Mouse (Mus musculus): ENCODE measurements at regions not wholly inside any gene's neighbourhood (a gene's known extent, or its start where the extent isn't known, plus 50 kb on each side); places are given as distances from the start of the nearest gene placed in this dataset.
"Not testable (repeated sequence)": the region's sequence is repeated elsewhere in the genome, so short reads cannot be mapped to it uniquely, and the experiment has no call there.

DNA sequence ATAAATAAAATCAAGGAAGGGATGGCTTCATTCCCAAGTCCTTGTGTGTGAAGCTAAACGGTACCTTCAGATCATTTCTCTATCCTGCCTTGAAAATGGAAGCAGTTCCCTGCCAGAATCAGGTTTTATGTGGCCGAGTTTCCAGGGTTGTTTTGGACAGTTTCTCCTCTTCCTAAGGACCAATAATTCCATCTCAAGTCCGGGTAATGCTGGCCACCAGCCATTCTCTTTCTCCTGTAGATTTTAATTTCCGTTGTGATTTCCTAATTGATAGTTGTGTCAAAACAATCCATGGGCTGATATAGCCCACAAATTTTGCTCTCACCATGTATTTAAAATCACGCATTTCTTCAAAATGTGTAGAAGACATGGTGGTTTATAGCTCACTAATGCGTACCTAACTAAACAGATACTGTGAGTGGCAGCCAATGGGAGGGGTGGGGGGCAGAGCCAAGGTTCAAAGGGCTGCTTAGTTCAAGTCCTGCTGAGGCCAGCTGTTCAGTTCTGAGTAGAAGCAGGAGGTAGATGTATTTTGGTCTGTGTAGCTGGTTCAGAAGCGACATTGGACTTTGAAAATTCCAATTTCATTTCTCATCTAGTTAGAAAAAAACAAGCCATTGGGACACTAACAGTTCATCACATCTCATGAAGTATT, 129.2 kb upstream of the Kctd3 start:
- H3K4me1 ChIP-seq (replicated peaks; ENCODE audit: control insufficient read depth, insufficient read depth, low read length): no peaks in the 10 kb centered on the region
- TF ChIP-seq CTCF (IDR thresholded peaks at IDR 0.05; ENCODE audit: low read depth): no peak
- 62% methylated on average over 7 of the region's 7 CpGs for WGBS

GRCm38 (mm10) chr1:189135826-189136225, 128.2 kb upstream of the Kctd3 start:
- Histone ChIP-seq H3K4me3 (ENCODE audit: low read depth, low read length) (no peak overlapping the region), H3K4me2 (replicated peaks; ENCODE audit: low read depth) (no peak overlapping the region), H3K27ac (ENCODE audit: low read depth, low read length) (no peak overlapping the region), H3K9me3 (ENCODE audit: control insufficient read depth) (no peaks in the 10 kb centered on the region), H3K4me1 (replicated peaks; ENCODE audit: control insufficient read depth, insufficient read depth, low read length) (no peaks in the 10 kb centered on the region), H3K9ac (ENCODE audit: low read depth, low read length) (no peak overlapping the region), H3K27me3 (replicated peaks; ENCODE audit: control insufficient read depth, insufficient read depth, low read length) (no peaks in the 10 kb centered on the region), H3K36me3 (ENCODE audit: control insufficient read depth, insufficient read depth) (no peaks in the 10 kb centered on the region)
- ATAC-seq: no peak
- WGBS: 77% methylated on average over 4 of the region's 4 CpGs
- TF ChIP-seq CTCF (IDR thresholded peaks at IDR 0.05; ENCODE audit: low read depth): no peak

More for the DNA sequence above, 129.2 kb upstream of the Kctd3 start:
- H3K27ac ChIP-seq (ENCODE audit: low read depth, low read length): no peak overlapping the region
- H3K4me2 ChIP-seq (replicated peaks; ENCODE audit: low read depth): no peak overlapping the region
- H3K9ac ChIP-seq (ENCODE audit: low read depth, low read length): no peak overlapping the region
- no peaks in the 10 kb centered on the region for H3K27me3 ChIP-seq (replicated peaks; ENCODE audit: control insufficient read depth, insufficient read depth, low read length)
- ATAC-seq: no peak
- no peaks in the 10 kb centered on the region for H3K36me3 ChIP-seq (ENCODE audit: control insufficient read depth, insufficient read depth)
- H3K4me3 ChIP-seq (ENCODE audit: low read depth, low read length): no peak overlapping the region
- no peaks in the 10 kb centered on the region for H3K9me3 ChIP-seq (ENCODE audit: control insufficient read depth)

GRCm38 (mm10) chr1:189128706-189129105, 121.1 kb upstream of the Kctd3 start:
- Histone ChIP-seq H3K4me1 (replicated peaks; ENCODE audit: control insufficient read depth, insufficient read depth, low read length) (no peaks in the 10 kb centered on the region), H3K36me3 (ENCODE audit: control insufficient read depth, insufficient read depth) (no peaks in the 10 kb centered on the region), H3K9me3 (ENCODE audit: control insufficient read depth) (no peaks in the 10 kb centered on the region), H3K27ac (ENCODE audit: low read depth, low read length) (no peak overlapping the region), H3K9ac (ENCODE audit: low read depth, low read length) (no peak overlapping the region), H3K4me3 (ENCODE audit: low read depth, low read length) (no peak overlapping the region), H3K27me3 (replicated peaks; ENCODE audit: control insufficient read depth, insufficient read depth, low read length) (no peaks in the 10 kb centered on the region), H3K4me2 (replicated peaks; ENCODE audit: low read depth) (no peak overlapping the region)
- ATAC-seq: no peak
- 71% methylated on average over 2 of the region's 2 CpGs for WGBS
- no peak for TF ChIP-seq CTCF (IDR thresholded peaks at IDR 0.05; ENCODE audit: low read depth)

GRCm38 (mm10) chr1:189128246-189128645, 120.6 kb upstream of the Kctd3 start:
- ATAC-seq; H3K27ac ChIP-seq (ENCODE audit: low read depth, low read length); H3K9me3 ChIP-seq (ENCODE audit: control insufficient read depth); H3K4me3 ChIP-seq (ENCODE audit: low read depth, low read length); H3K27me3 ChIP-seq (replicated peaks; ENCODE audit: control insufficient read depth, insufficient read depth, low read length); H3K36me3 ChIP-seq (ENCODE audit: control insufficient read depth, insufficient read depth); H3K4me1 ChIP-seq (replicated peaks; ENCODE audit: control insufficient read depth, insufficient read depth, low read length); H3K4me2 ChIP-seq (replicated peaks; ENCODE audit: low read depth); H3K9ac ChIP-seq (ENCODE audit: low read depth, low read length): not testable (repeated sequence)
- WGBS: 61% methylated on average over 5 of the region's 5 CpGs

DNA sequence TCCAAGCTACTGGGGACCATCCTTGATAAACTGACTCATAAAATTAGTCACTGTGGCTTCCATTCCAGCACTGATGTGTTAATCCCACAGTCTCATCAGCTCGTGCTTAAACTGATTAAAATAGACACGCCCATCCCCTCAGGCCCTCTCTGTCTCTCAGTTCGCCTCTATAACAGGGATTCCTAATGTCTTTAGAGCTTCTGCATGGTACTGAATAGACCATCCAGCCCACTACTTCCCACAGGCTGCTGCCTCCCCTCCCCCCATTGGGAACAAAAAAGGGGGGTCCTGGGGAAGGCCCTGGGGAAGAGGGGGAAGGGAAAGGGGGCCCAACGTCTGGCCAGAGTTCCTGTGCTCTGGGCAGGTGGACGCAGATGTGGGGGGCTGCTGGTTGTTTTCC, 119.7 kb upstream of the Kctd3 start:
- Histone ChIP-seq H3K36me3 (ENCODE audit: control insufficient read depth, insufficient read depth) (no peaks in the 10 kb centered on the region), H3K4me2 (replicated peaks; ENCODE audit: low read depth) (no peak overlapping the region), H3K27ac (ENCODE audit: low read depth, low read length) (no peak overlapping the region), H3K4me1 (replicated peaks; ENCODE audit: control insufficient read depth, insufficient read depth, low read length) (no peaks in the 10 kb centered on the region), H3K9ac (ENCODE audit: low read depth, low read length) (no peak overlapping the region), H3K4me3 (ENCODE audit: low read depth, low read length) (no peak overlapping the region), H3K27me3 (replicated peaks; ENCODE audit: control insufficient read depth, insufficient read depth, low read length) (no peaks in the 10 kb centered on the region), H3K9me3 (ENCODE audit: control insufficient read depth) (no peaks in the 10 kb centered on the region)
- 56% methylated on average over 5 of the region's 5 CpGs for WGBS
- no peak for ATAC-seq
- TF ChIP-seq CTCF (IDR thresholded peaks at IDR 0.05; ENCODE audit: low read depth): no peak

DNA sequence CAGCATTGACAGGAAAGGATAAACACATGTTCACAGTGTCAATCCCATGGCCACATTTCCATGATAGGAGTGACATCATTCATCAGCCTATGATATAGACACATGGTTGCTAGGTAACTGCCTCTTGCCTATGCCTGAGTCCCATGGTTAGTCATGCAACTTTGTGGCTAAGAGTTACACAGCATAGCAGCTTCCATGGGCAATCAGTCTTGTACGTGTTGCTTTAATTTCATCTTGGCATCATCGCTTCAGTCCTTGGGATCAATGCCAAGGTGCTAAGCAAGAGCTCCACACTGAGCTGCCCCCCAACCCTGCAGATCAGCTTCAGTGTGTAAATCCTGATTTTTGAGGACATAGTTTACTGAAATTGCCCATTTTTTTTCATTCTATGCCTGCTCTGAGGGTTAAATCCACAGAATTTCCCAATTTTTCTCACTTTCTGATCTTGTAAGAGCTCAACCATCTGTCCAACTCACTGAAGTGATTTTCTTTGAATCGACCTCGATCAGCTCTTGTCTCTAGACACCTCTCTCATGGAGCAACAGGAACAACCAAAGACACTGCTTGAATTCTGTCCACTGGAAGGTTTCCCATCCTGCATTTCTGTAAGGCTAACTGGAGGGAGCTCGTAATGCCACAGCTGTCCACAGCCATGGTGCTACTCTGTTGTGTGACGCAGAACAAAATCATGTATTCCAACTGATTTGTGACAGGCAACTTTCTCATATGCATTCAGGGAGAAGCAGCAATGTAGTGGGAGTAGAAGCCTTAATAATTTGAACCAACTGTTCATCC, 112.5 kb upstream of the Kctd3 start:
- no peaks in the 10 kb centered on the region for H3K9me3 ChIP-seq (ENCODE audit: control insufficient read depth)
- H3K27me3 ChIP-seq (replicated peaks; ENCODE audit: control insufficient read depth, insufficient read depth, low read length): no peaks in the 10 kb centered on the region
- TF ChIP-seq CTCF (IDR thresholded peaks at IDR 0.05; ENCODE audit: low read depth): no peak

DNA sequence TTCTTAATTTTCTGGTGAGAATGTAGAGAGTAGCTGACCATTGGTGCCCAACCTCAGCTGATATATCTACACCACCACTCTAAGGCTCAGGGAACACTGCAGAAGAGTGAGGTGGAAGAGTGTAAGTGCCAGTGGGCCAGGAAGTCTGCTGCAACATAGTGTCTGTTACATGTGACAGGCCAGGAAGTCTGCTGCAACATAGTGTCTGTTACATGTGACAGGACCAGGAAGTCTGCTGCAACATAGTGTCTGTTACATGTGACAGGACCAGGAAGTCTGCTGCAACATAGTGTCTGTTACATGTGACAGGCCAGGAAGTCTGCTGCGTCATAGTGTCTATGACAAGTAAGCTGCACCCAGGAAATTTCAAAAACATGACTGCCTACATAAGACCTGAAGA, 111.4 kb upstream of the Kctd3 start:
- not testable (repeated sequence) for H3K9me3 ChIP-seq (ENCODE audit: control insufficient read depth); H3K27ac ChIP-seq (ENCODE audit: low read depth, low read length); ATAC-seq; H3K36me3 ChIP-seq (ENCODE audit: control insufficient read depth, insufficient read depth); H3K4me1 ChIP-seq (replicated peaks; ENCODE audit: control insufficient read depth, insufficient read depth, low read length); H3K4me3 ChIP-seq (ENCODE audit: low read depth, low read length); H3K4me2 ChIP-seq (replicated peaks; ENCODE audit: low read depth); H3K9ac ChIP-seq (ENCODE audit: low read depth, low read length); H3K27me3 ChIP-seq (replicated peaks; ENCODE audit: control insufficient read depth, insufficient read depth, low read length)
- WGBS: 72% methylated on average over 1 of the region's 1 CpGs

More for the DNA sequence above, 112.5 kb upstream of the Kctd3 start:
- no peaks in the 10 kb centered on the region for H3K4me1 ChIP-seq (replicated peaks; ENCODE audit: control insufficient read depth, insufficient read depth, low read length)
- no peaks in the 10 kb centered on the region for H3K36me3 ChIP-seq (ENCODE audit: control insufficient read depth, insufficient read depth)
- H3K27ac ChIP-seq (ENCODE audit: low read depth, low read length): no peak overlapping the region
- H3K9ac ChIP-seq (ENCODE audit: low read depth, low read length): no peak overlapping the region
- no peak for ATAC-seq
- H3K4me3 ChIP-seq (ENCODE audit: low read depth, low read length): no peak overlapping the region
- H3K4me2 ChIP-seq (replicated peaks; ENCODE audit: low read depth): no peak overlapping the region
- 82% methylated on average over 6 of the region's 6 CpGs for WGBS
